Mouse (Mus musculus) bone marrow macrophage, adult 2 months (primary cell): ENCODE data around the gene Fbxl5. TPM values are rescaled to one million over a fixed set of nuclear protein-coding genes. Genes with fewer than 3 reads are reported as not detected.

Experiments used
- H3K27ac ChIP-seq: 2 replicates; pipeline ENCODE4 v1.5.1; 2012; ENCODE audit warnings: low read depth, low read length; ENCODE audit not compliant: insufficient read depth
- H3K4me1 ChIP-seq: 2 replicates; pipeline ENCODE4 v1.6.1; 2012; ENCODE audit warnings: low read length; ENCODE audit not compliant: control insufficient read depth, insufficient read depth
- H3K4me3 ChIP-seq: 2 replicates; pipeline ENCODE4 v1.5.1; 2012; ENCODE audit warnings: mild to moderate bottlenecking, low read length, moderate library complexity; ENCODE audit not compliant: insufficient read depth
- CTCF ChIP-seq: IDR thresholded peaks from 2 replicates; pipeline ENCODE4 v1.5.1; 2012; ENCODE audit warnings: low read depth, mild to moderate bottlenecking, low read length, moderate library complexity
- POLR2A ChIP-seq: IDR thresholded peaks from 2 replicates; pipeline ENCODE4 v1.6.1; 2012; ENCODE audit warnings: mild to moderate bottlenecking, low read depth, low read length, borderline replicate concordance
- polyA plus RNA-seq: library from polyadenylated mRNA; stranded (reverse); fragments of >200 nt; gene quantifications from 2 replicates; pipeline ENCODE4 v1.2.4, GENCODE M21; 2012; ENCODE audit not compliant: missing spikeins, insufficient read depth, insufficient read length

The Fbxl5 gene
- polyA plus RNA-seq, result 46.5 and 47.2 TPM in 2 replicates

GRCm38 (mm10) chr5:43821538-43821937 lies at the start of gene Fbxl5:
TSS of gene Fbxl5 (minus strand) at chr5:43821638.
- no peak within 1 kb of the TSS for H3K27ac ChIP-seq
- no peak for TF ChIP-seq POLR2A
- TF ChIP-seq CTCF, result no peak
- peaks cover 21% of the 10 kb centered on the region for H3K4me1 ChIP-seq
- H3K4me3 ChIP-seq, result no peak within 1 kb of the TSS

- peak overlapping the region; percentile 4; the same call in 1 of the 2 replicates for H3K4me3 ChIP-seq
- H3K27ac ChIP-seq, result no peak overlapping the region
- no peak for TF ChIP-seq CTCF
- TF ChIP-seq POLR2A, result no peak
- peaks cover 35% of the 10 kb centered on the region for H3K4me1 ChIP-seq
These were observed 47.5 kb upstream of the Fbxl5 start for GRCm38 (mm10) chr5:43868711-43869600.

GRCm38 (mm10) chr5:43868253-43868652 lies 46.8 kb upstream of the Fbxl5 start, which contains the start of gene Cd38:
TSS of gene Cd38 (plus strand) at chr5:43868553.
- Histone ChIP-seq H3K4me3 (peak within 1 kb of the TSS; percentile 4; the same call in 1 of the 2 replicates), H3K27ac (no peak within 1 kb of the TSS), H3K4me1 (peaks cover 35% of the 10 kb centered on the region)
- no peak for TF ChIP-seq POLR2A
- TF ChIP-seq CTCF, result no peak

- TF ChIP-seq POLR2A, result no peak
- no peak for TF ChIP-seq CTCF
- no peak overlapping the region for H3K4me3 ChIP-seq
These were observed 43.9 kb upstream of the Fbxl5 start for GRCm38 (mm10) chr5:43865316-43865715.

GRCm38 (mm10) chr5:43863642-43864041 lies 42.2 kb upstream of the Fbxl5 start:
- Histone ChIP-seq H3K4me1 (peaks cover 26% of the 10 kb centered on the region), H3K27ac (no peak overlapping the region), H3K4me3 (no peak overlapping the region)
- no peak for TF ChIP-seq CTCF
- no peak for TF ChIP-seq POLR2A

More at GRCm38 (mm10) chr5:43865316-43865715, 43.9 kb upstream of the Fbxl5 start:
- peaks cover 32% of the 10 kb centered on the region for H3K4me1 ChIP-seq
- H3K27ac ChIP-seq, result no peak overlapping the region

- peaks cover 19% of the 10 kb centered on the region for H3K4me1 ChIP-seq
- no peak for TF ChIP-seq CTCF
- TF ChIP-seq POLR2A, result no peak
- no peak overlapping the region for H3K27ac ChIP-seq
- no peak overlapping the region for H3K4me3 ChIP-seq
These were observed 39.4 kb upstream of the Fbxl5 start for GRCm38 (mm10) chr5:43860670-43861431.

GRCm38 (mm10) chr5:43860096-43860495 lies 38.7 kb upstream of the Fbxl5 start:
- TF ChIP-seq POLR2A (no peak), CTCF (no peak)
- Histone ChIP-seq H3K27ac (no peak overlapping the region), H3K4me1 (peaks cover 19% of the 10 kb centered on the region), H3K4me3 (no peak overlapping the region)

GRCm38 (mm10) chr5:43859663-43860062 lies 38.2 kb upstream of the Fbxl5 start:
- TF ChIP-seq CTCF (no peak), POLR2A (no peak)
- Histone ChIP-seq H3K4me3 (no peak overlapping the region), H3K27ac (no peak overlapping the region), H3K4me1 (peaks cover 20% of the 10 kb centered on the region)

- Histone ChIP-seq H3K27ac (peak overlapping the region; percentile 68), H3K4me1 (peaks cover 28% of the 10 kb centered on the region), H3K4me3 (no peak overlapping the region)
- TF ChIP-seq CTCF, result no peak
- no peak for TF ChIP-seq POLR2A
These were observed 34.3 kb upstream of the Fbxl5 start for GRCm38 (mm10) chr5:43855769-43856168.

GRCm38 (mm10) chr5:43853868-43854488 lies 32.5 kb upstream of the Fbxl5 start:
- Histone ChIP-seq H3K4me1 (peaks cover 33% of the 10 kb centered on the region), H3K4me3 (no peak overlapping the region), H3K27ac (peak overlapping the region; percentile 68)
- TF ChIP-seq POLR2A, result no peak
- no peak for TF ChIP-seq CTCF
